Comparison of ENCODE assay signal across 8 mouse cellular contexts in genomic region chr19:6978639-6978974, GRCm38 (mm10). TPM values are rescaled to one million over a fixed set of nuclear protein-coding genes. Genes with fewer than 3 reads are reported as not detected.
A peak's percentile ranks its signal among the peaks of the same experiment; 100 is the strongest.
DNase-seq lines count a peak whose midpoint lies in the region; ATAC-seq lines count a peak whose summit lies in the region.

No protein-coding gene starts in this region.

- H3K4me1 ChIP-seq in megakaryocyte, embryonic 14.5 days, result peaks cover 71% of the 10 kb centered on the region
- peaks cover 26% of the 10 kb centered on the region for H3K4me1 ChIP-seq in forebrain, embryonic 14.5 days (ENCODE audit: control insufficient read depth, insufficient read depth, low read length)
- H3K4me1 ChIP-seq in liver, embryonic 11.5 days (replicated peaks; ENCODE audit: control insufficient read depth, insufficient read depth, low read length), result peaks cover 34% of the 10 kb centered on the region
- H3K4me1 ChIP-seq in stomach, embryonic 15.5 days, result peaks cover 42% of the 10 kb centered on the region

- no peaks in the 10 kb centered on the region for H3K9me3 ChIP-seq in megakaryocyte, embryonic 14.5 days
- no peaks in the 10 kb centered on the region for H3K9me3 ChIP-seq in forebrain, embryonic 14.5 days (replicated peaks; ENCODE audit: control insufficient read depth, low read length)
- H3K9me3 ChIP-seq in liver, embryonic 11.5 days (ENCODE audit: control insufficient read depth, low read length), result no peaks in the 10 kb centered on the region
- H3K9me3 ChIP-seq in stomach, embryonic 15.5 days, result no peaks in the 10 kb centered on the region

- H3K36me3 ChIP-seq in megakaryocyte, embryonic 14.5 days (replicated peaks; ENCODE audit: low read length), result peaks cover 34% of the 10 kb centered on the region
- peaks cover 34% of the 10 kb centered on the region for H3K36me3 ChIP-seq in forebrain, embryonic 14.5 days (ENCODE audit: control insufficient read depth, insufficient read depth, low read length)
- H3K36me3 ChIP-seq in liver, embryonic 11.5 days (ENCODE audit: control insufficient read depth, insufficient read depth, low read length), result peaks cover 22% of the 10 kb centered on the region
- H3K36me3 ChIP-seq in stomach, embryonic 15.5 days, result peaks cover 15% of the 10 kb centered on the region; the same call in 1 of the 2 replicates

- peak overlapping the region; percentile 78 for H3K4me2 ChIP-seq in forebrain, embryonic 14.5 days (ENCODE audit: low read length)
- H3K4me2 ChIP-seq in liver, embryonic 11.5 days, result peak overlapping the region; percentile 96
- H3K4me2 ChIP-seq in stomach, embryonic 15.5 days, result peak overlapping the region; percentile 89

- peak overlapping the region; percentile 79 for H3K9ac ChIP-seq in forebrain, embryonic 14.5 days (ENCODE audit: low read length)
- H3K9ac ChIP-seq in liver, embryonic 11.5 days (ENCODE audit: low read depth, low read length), result peak overlapping the region; percentile 80
- 0 out of 2 replicates have a peak overlapping the region, but pooled peaks have one; percentile 1 for H3K9ac ChIP-seq in stomach, embryonic 15.5 days

- 55% methylated on average over 3 of the region's 3 CpGs for WGBS in forebrain, embryonic 14.5 days
- 28% methylated on average over 3 of the region's 3 CpGs for whole genome bisulfite sequencing in liver, embryonic 11.5 days
- 32% methylated on average over 3 of the region's 3 CpGs for WGBS in stomach, embryonic 15.5 days

- ATAC-seq in megakaryocyte, adult 5-6 weeks (ENCODE audit: poor library complexity, severe bottlenecking), result no peak
- ATAC-seq in forebrain, embryonic 14.5 days, result no peak
- no peak for ATAC-seq in liver, embryonic 11.5 days (replicated peaks; ENCODE audit: low FRiP score)
- no peak for ATAC-seq in stomach, embryonic 15.5 days (ENCODE audit: insufficient read depth, low FRiP score, low read depth)

- DNase-seq in forebrain, embryonic 14.5 days (ENCODE audit: low spot score), result no peak
- no peak for DNase-seq in liver, embryonic 11.5 days (ENCODE audit: low spot score)
- DNase-seq in testis, postnatal 14 days (ENCODE audit: low spot score), result no peak
- no peak for DNase-seq in cerebellum, postnatal 4 days (ENCODE audit: low spot score in 2 of 2)
- DNase-seq in right cerebral cortex, adult 18-20 months, result no peak

- peak overlapping the region; percentile 99 for H3K4me3 ChIP-seq in megakaryocyte, embryonic 14.5 days (replicated peaks)
- peak overlapping the region; percentile 64 for H3K4me3 ChIP-seq in forebrain, embryonic 14.5 days (ENCODE audit: low read depth, low read length)
- peak overlapping the region; percentile 66 for H3K4me3 ChIP-seq in liver, embryonic 11.5 days (ENCODE audit: low read depth, low read length)
- H3K4me3 ChIP-seq in stomach, embryonic 15.5 days (replicated peaks), result peak overlapping the region; percentile 75

- peak overlapping the region; percentile 91; the same call in 1 of the 2 replicates for H3K27ac ChIP-seq in forebrain, embryonic 14.5 days (ENCODE audit: low read depth, low read length)
- H3K27ac ChIP-seq in liver, embryonic 11.5 days (ENCODE audit: low read depth, low read length), result peak overlapping the region; percentile 73
- peak overlapping the region; percentile 1; the same call in 1 of the 2 replicates for H3K27ac ChIP-seq in stomach, embryonic 15.5 days

- H3K27me3 ChIP-seq in megakaryocyte, embryonic 14.5 days (replicated peaks), result no peaks in the 10 kb centered on the region
- no peaks in the 10 kb centered on the region for H3K27me3 ChIP-seq in forebrain, embryonic 14.5 days (replicated peaks; ENCODE audit: control insufficient read depth, insufficient read depth, low read length)
- H3K27me3 ChIP-seq in liver, embryonic 11.5 days (replicated peaks; ENCODE audit: control insufficient read depth, insufficient read depth, low read length), result no peaks in the 10 kb centered on the region
- no peaks in the 10 kb centered on the region for H3K27me3 ChIP-seq in stomach, embryonic 15.5 days (replicated peaks)

RNA-seq across cellular contexts. Expression of gene Fkbp2, which starts 1.7 kb away (rescaled TPM):
- 154 and 460 TPM in 2 replicates for polyA plus RNA-seq in megakaryocyte, embryonic 14.5 days (2012; ENCODE audit: insufficient read depth, low replicate concordance)
- total RNA-seq in megakaryocyte, adult 5-6 weeks (2015), result 127 and 145 TPM in 2 replicates
- total RNA-seq in megakaryocyte, adult 5-6 weeks (2017), result 141 and 155 TPM in 2 replicates
- 80.1 and 80.4 TPM in 2 replicates for polyA plus RNA-seq in forebrain, embryonic 14.5 days (2014; fragmentation: Nextera tagmentation; extraction: Ambion mirVana)
- polyA plus RNA-seq in liver, embryonic 11.5 days (2014; fragmentation: Nextera tagmentation; extraction: Ambion mirVana), result 111 and 124 TPM in 2 replicates
- 156 and 163 TPM in 2 replicates for polyA plus RNA-seq in stomach, embryonic 15.5 days (2015; fragmentation: Nextera tagmentation; extraction: Ambion mirVana)

RNA-seq across cellular contexts. Expression of gene Plcb3, which starts 2.3 kb away (rescaled TPM):
- 39.2 and 49.3 TPM in 2 replicates for polyA plus RNA-seq in megakaryocyte, embryonic 14.5 days (2012; ENCODE audit: insufficient read depth, low replicate concordance)
- total RNA-seq in megakaryocyte, adult 5-6 weeks (2015), result 10.4 and 11.8 TPM in 2 replicates
- total RNA-seq in megakaryocyte, adult 5-6 weeks (2017), result 13.4 and 14.1 TPM in 2 replicates
- 6.7 and 7.7 TPM in 2 replicates for polyA plus RNA-seq in forebrain, embryonic 14.5 days (2014; fragmentation: Nextera tagmentation; extraction: Ambion mirVana)
- polyA plus RNA-seq in liver, embryonic 11.5 days (2014; fragmentation: Nextera tagmentation; extraction: Ambion mirVana), result 20.6 and 23.4 TPM in 2 replicates
- 81.3 and 92.2 TPM in 2 replicates for polyA plus RNA-seq in stomach, embryonic 15.5 days (2015; fragmentation: Nextera tagmentation; extraction: Ambion mirVana)

RNA-seq across cellular contexts. Expression of gene Ppp1r14b, which starts 3.8 kb away (rescaled TPM):
- polyA plus RNA-seq in megakaryocyte, embryonic 14.5 days (2012; ENCODE audit: insufficient read depth, low replicate concordance), result 310 and 626 TPM in 2 replicates
- 54.3 and 63.8 TPM in 2 replicates for total RNA-seq in megakaryocyte, adult 5-6 weeks (2015)
- total RNA-seq in megakaryocyte, adult 5-6 weeks (2017), result 43.8 and 45.2 TPM in 2 replicates
- 180 and 194 TPM in 2 replicates for polyA plus RNA-seq in forebrain, embryonic 14.5 days (2014; fragmentation: Nextera tagmentation; extraction: Ambion mirVana)
- polyA plus RNA-seq in liver, embryonic 11.5 days (2014; fragmentation: Nextera tagmentation; extraction: Ambion mirVana), result 189 and 221 TPM in 2 replicates
- 165 and 184 TPM in 2 replicates for polyA plus RNA-seq in stomach, embryonic 15.5 days (2015; fragmentation: Nextera tagmentation; extraction: Ambion mirVana)

RNA-seq across cellular contexts. Expression of gene Vegfb, which starts 8.8 kb away (rescaled TPM):
- polyA plus RNA-seq in megakaryocyte, embryonic 14.5 days (2012; ENCODE audit: insufficient read depth, low replicate concordance), result 68.5 and 73.8 TPM in 2 replicates
- total RNA-seq in megakaryocyte, adult 5-6 weeks (2015), result 7.8 and 8.0 TPM in 2 replicates
- 2.4 and 2.8 TPM in 2 replicates for total RNA-seq in megakaryocyte, adult 5-6 weeks (2017)
- 24.5 and 28.4 TPM in 2 replicates for polyA plus RNA-seq in forebrain, embryonic 14.5 days (2014; fragmentation: Nextera tagmentation; extraction: Ambion mirVana)
- 24.3 and 28.8 TPM in 2 replicates for polyA plus RNA-seq in liver, embryonic 11.5 days (2014; fragmentation: Nextera tagmentation; extraction: Ambion mirVana)
- 43.9 and 44.8 TPM in 2 replicates for polyA plus RNA-seq in stomach, embryonic 15.5 days (2015; fragmentation: Nextera tagmentation; extraction: Ambion mirVana)

RNA-seq across cellular contexts. Expression of gene Dnajc4, which starts 13.8 kb away (rescaled TPM):
- polyA plus RNA-seq in megakaryocyte, embryonic 14.5 days (2012; ENCODE audit: insufficient read depth, low replicate concordance), result 19.1 and 20.6 TPM in 2 replicates
- total RNA-seq in megakaryocyte, adult 5-6 weeks (2015), result 19.5 and 23.0 TPM in 2 replicates
- total RNA-seq in megakaryocyte, adult 5-6 weeks (2017), result 18.4 and 21.4 TPM in 2 replicates
- polyA plus RNA-seq in forebrain, embryonic 14.5 days (2014; fragmentation: Nextera tagmentation; extraction: Ambion mirVana), result 22.5 and 25.2 TPM in 2 replicates
- 14.0 and 14.7 TPM in 2 replicates for polyA plus RNA-seq in liver, embryonic 11.5 days (2014; fragmentation: Nextera tagmentation; extraction: Ambion mirVana)
- polyA plus RNA-seq in stomach, embryonic 15.5 days (2015; fragmentation: Nextera tagmentation; extraction: Ambion mirVana), result 26.4 and 28.2 TPM in 2 replicates

Comparison
In these comparisons a context has a peak if more than half of its experiments do, and no peak if none do; other contexts are left out.
1. H3K27ac ChIP-seq: peak in every context shown above with its lines; median percentile 91 in forebrain, embryonic 14.5 days; 73 in liver, embryonic 11.5 days; 1 in stomach, embryonic 15.5 days.
2. H3K9ac ChIP-seq: peak in every context shown above with its lines; median percentile 80 in liver, embryonic 11.5 days; 79 in forebrain, embryonic 14.5 days; 1 in stomach, embryonic 15.5 days.